Mouse (Mus musculus): Measurements from ENCODE around the gene Zdhhc7. TPM values are rescaled to one million over a fixed set of nuclear protein-coding genes. Genes with fewer than 3 reads are reported as not detected.

Gene Zdhhc7
- polyA plus RNA-seq, 1 experiment from 2014 or later: 28.9 TPM

DNA sequence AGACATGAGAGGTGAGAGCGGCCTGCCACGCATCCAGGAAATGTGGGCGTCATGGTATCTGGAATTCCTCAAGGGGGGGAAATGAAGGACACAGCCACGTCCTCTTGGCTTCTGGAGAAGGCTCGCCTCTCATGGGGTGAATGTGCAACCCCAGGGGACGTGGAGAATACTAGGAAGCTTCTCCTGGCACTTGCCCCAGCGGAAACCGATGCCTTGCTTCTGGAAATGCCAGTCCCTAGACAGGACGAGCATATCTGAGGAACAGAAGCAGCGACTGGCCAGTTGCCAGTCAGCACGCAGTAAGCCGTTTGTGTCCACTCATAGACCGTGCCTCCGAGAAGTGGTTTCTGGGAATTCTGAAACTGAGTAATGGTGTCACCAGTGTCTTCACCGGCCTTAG lies 64.1 kb downstream of the Zdhhc7 start:
- no peak overlapping the region for H3K9ac ChIP-seq (replicated peaks; ENCODE audit: low read depth, low read length)
- no peak overlapping the region for H3K4me3 ChIP-seq (replicated peaks; ENCODE audit: low read length)
- H3K27ac ChIP-seq (ENCODE audit: low read length): no peak overlapping the region
- H3K4me1 ChIP-seq (replicated peaks; ENCODE audit: control insufficient read depth, insufficient read depth, low read length): no peaks in the 10 kb centered on the region
- H3K9me3 ChIP-seq (ENCODE audit: control insufficient read depth, low read length): no peaks in the 10 kb centered on the region
- no peaks in the 10 kb centered on the region for H3K36me3 ChIP-seq (ENCODE audit: control insufficient read depth, insufficient read depth)
- ATAC-seq: no peak
- no peaks in the 10 kb centered on the region for H3K27me3 ChIP-seq (replicated peaks; ENCODE audit: control insufficient read depth, insufficient read depth, low read length)
- H3K4me2 ChIP-seq (ENCODE audit: low read length): no peak overlapping the region
- WGBS: 85% methylated on average over 15 of the region's 15 CpGs

DNA sequence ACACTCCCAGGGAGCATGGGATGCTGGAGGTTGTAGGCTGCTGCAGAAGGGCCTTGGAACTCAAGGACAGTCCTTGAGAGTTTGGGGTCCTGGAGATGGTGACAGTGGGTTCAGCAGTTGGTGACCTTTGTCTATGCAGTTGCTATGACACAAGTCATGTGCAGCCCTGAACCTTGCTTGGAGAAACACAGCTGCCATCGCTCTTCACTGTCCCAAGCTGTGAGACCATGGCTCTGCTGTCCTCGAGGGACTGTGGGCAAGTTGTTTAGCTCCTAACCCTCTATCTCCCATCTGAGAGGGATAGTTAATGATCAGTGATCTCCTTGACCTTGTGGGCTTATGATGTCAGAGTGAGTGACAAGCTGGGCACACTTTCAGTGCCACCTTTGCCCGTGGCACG lies 64.7 kb downstream of the Zdhhc7 start:
- Histone ChIP-seq H3K27me3 (replicated peaks; ENCODE audit: control insufficient read depth, insufficient read depth, low read length) (no peaks in the 10 kb centered on the region), H3K9me3 (ENCODE audit: control insufficient read depth, low read length) (no peaks in the 10 kb centered on the region), H3K4me3 (replicated peaks; ENCODE audit: low read length) (no peak overlapping the region), H3K9ac (replicated peaks; ENCODE audit: low read depth, low read length) (no peak overlapping the region), H3K4me1 (replicated peaks; ENCODE audit: control insufficient read depth, insufficient read depth, low read length) (no peaks in the 10 kb centered on the region), H3K36me3 (ENCODE audit: control insufficient read depth, insufficient read depth) (no peaks in the 10 kb centered on the region), H3K4me2 (ENCODE audit: low read length) (no peak overlapping the region), H3K27ac (ENCODE audit: low read length) (no peak overlapping the region)
- no peak for ATAC-seq
- WGBS: 82% methylated on average over 4 of the region's 4 CpGs

DNA sequence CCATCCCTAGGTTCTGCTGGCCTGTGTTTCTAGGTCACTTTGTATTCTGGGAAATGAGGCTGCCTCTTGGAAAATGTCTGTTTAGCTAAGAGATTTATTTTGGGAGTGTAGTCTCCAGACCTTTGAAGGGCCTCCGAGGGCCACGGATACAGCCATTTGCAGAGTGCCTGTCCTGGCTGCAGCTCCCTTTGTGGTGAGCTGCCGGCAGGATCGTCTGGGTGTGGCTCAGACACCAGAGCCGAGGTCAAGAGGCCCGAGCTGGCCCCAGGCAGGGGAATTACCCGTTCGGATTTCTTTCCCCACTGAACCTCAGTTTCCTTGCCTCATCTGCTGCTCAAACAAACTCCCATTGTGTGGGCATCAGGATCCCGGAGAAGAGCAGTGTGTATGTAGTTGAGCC lies 65.2 kb downstream of the Zdhhc7 start:
- Histone ChIP-seq H3K4me3 (replicated peaks; ENCODE audit: low read length) (no peak overlapping the region), H3K4me1 (replicated peaks; ENCODE audit: control insufficient read depth, insufficient read depth, low read length) (no peaks in the 10 kb centered on the region), H3K9me3 (ENCODE audit: control insufficient read depth, low read length) (no peaks in the 10 kb centered on the region), H3K9ac (replicated peaks; ENCODE audit: low read depth, low read length) (no peak overlapping the region), H3K4me2 (ENCODE audit: low read length) (no peak overlapping the region), H3K27me3 (replicated peaks; ENCODE audit: control insufficient read depth, insufficient read depth, low read length) (no peaks in the 10 kb centered on the region), H3K27ac (ENCODE audit: low read length) (no peak overlapping the region), H3K36me3 (ENCODE audit: control insufficient read depth, insufficient read depth) (no peaks in the 10 kb centered on the region)
- no peak for ATAC-seq
- WGBS: 45% methylated on average over 9 of the region's 9 CpGs

DNA sequence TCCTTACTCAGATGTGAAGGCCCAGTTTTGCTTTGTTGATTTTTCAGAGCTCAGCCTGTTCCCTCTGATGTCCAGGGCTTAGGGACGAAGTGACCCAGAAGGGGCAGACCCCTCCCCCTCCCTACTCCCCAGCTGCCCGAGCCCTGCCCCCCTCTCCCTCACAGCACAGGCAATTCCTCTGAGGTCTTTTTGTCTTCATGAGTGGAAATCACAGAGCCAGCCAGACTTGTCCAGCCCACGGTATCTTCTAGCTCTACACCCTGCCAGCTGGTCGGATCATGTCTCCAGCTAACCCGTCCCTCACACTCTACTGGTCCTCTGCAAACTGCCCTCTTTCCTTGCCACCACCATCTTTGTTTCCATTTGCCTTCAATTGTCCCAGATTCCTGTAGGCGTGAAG lies 66.8 kb downstream of the Zdhhc7 start:
- no peaks in the 10 kb centered on the region for H3K4me1 ChIP-seq (replicated peaks; ENCODE audit: control insufficient read depth, insufficient read depth, low read length)
- no peaks in the 10 kb centered on the region for H3K36me3 ChIP-seq (ENCODE audit: control insufficient read depth, insufficient read depth)
- H3K4me2 ChIP-seq (ENCODE audit: low read length): no peak overlapping the region
- no peak for ATAC-seq
- no peak overlapping the region for H3K27ac ChIP-seq (ENCODE audit: low read length)
- H3K9me3 ChIP-seq (ENCODE audit: control insufficient read depth, low read length): no peaks in the 10 kb centered on the region
- no peaks in the 10 kb centered on the region for H3K27me3 ChIP-seq (replicated peaks; ENCODE audit: control insufficient read depth, insufficient read depth, low read length)
- H3K9ac ChIP-seq (replicated peaks; ENCODE audit: low read depth, low read length): no peak overlapping the region
- H3K4me3 ChIP-seq (replicated peaks; ENCODE audit: low read length): no peak overlapping the region
- WGBS: 28% methylated on average over 6 of the region's 6 CpGs

DNA sequence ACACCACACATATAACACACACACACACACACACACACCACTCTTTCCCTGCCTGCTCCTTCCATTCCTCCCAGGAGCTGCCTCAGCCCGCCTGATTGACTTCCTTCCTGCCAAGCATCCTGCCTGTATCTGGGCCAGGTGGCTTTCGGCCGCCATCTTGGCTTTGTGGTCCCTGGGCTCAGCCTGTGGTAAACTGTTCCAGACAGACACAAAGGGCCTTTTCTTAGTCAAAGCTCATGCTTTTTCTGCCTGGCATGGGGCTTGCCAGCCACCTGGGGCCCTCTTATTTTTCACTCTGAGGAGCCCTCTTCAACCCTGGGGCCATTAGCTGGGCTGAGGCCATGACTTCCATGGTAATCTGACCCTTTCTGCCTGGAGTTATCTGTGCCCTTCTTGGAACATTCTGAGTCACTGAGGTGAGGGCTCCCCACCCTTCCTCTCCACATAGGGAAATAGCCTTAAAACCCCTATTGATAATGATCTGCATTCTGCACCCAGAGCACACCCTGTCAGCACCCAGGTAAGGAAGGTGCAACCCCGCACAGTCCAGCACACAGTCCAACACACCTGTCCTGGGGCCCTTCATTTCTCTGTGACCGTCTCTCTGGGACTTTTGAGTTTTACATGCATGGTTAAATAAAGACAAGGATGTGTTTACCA lies 68.6 kb downstream of the Zdhhc7 start:
- H3K9ac ChIP-seq (replicated peaks; ENCODE audit: low read depth, low read length): no peak overlapping the region
- H3K27ac ChIP-seq (ENCODE audit: low read length): no peak overlapping the region
- no peaks in the 10 kb centered on the region for H3K9me3 ChIP-seq (ENCODE audit: control insufficient read depth, low read length)
- H3K4me2 ChIP-seq (ENCODE audit: low read length): no peak overlapping the region
- H3K36me3 ChIP-seq (ENCODE audit: control insufficient read depth, insufficient read depth): no peaks in the 10 kb centered on the region
- no peak overlapping the region for H3K4me3 ChIP-seq (replicated peaks; ENCODE audit: low read length)
- ATAC-seq: no peak
- no peaks in the 10 kb centered on the region for H3K27me3 ChIP-seq (replicated peaks; ENCODE audit: control insufficient read depth, insufficient read depth, low read length)
- no peaks in the 10 kb centered on the region for H3K4me1 ChIP-seq (replicated peaks; ENCODE audit: control insufficient read depth, insufficient read depth, low read length)
- WGBS: 85% methylated on average over 5 of the region's 5 CpGs

Other genes starting within 250 kb of the Zdhhc7 start
- gene Klhl36, start 239.2 kb downstream of the Zdhhc7 start, polyA plus RNA-seq (2015; fragmentation: Nextera tagmentation; extraction: Ambion mirVana): 15.2 and 19.1 TPM in 2 replicates
- gene Usp10, start 191.1 kb downstream of the Zdhhc7 start, polyA plus RNA-seq (2015; fragmentation: Nextera tagmentation; extraction: Ambion mirVana): 158 TPM in 2 replicates
- 3.1 and 4.7 TPM in 2 replicates for gene Gm20388, start 190.6 kb downstream of the Zdhhc7 start, polyA plus RNA-seq (2015; fragmentation: Nextera tagmentation; extraction: Ambion mirVana)
- 1.2 and 1.5 TPM in 2 replicates for gene Crispld2, start 109.0 kb downstream of the Zdhhc7 start, polyA plus RNA-seq (2015; fragmentation: Nextera tagmentation; extraction: Ambion mirVana)
- gene 6430548M08Rik, start 12.7 kb upstream of the Zdhhc7 start, polyA plus RNA-seq (2015; fragmentation: Nextera tagmentation; extraction: Ambion mirVana): 27.5 and 29.2 TPM in 2 replicates
- 1.3 and 1.8 TPM in 2 replicates for gene Fam92b, start 76.0 kb upstream of the Zdhhc7 start, polyA plus RNA-seq (2015; fragmentation: Nextera tagmentation; extraction: Ambion mirVana)
- gene Gse1, start 127.0 kb upstream of the Zdhhc7 start, polyA plus RNA-seq (2015; fragmentation: Nextera tagmentation; extraction: Ambion mirVana): 26.9 and 34.9 TPM in 2 replicates